Mouse (Mus musculus) stomach, postnatal 0 days (tissue): ENCODE results near the gene Atl3. TPM values are rescaled to one million over a fixed set of nuclear protein-coding genes. Genes with fewer than 3 reads are reported as not detected.

Experiments
- ATAC-seq: fragments of 200-750 bp; cut with Nextera tagmentation; 2 replicates; pipeline ENCODE4 v1.8.0; 2017; ENCODE audit not compliant: low FRiP score, low TSS enrichment
- DNase-seq: peaks from one replicate; pipeline ENCODE4 v3.0.0-alpha.2; 2016; ENCODE audit warnings: low spot score
- H3K27ac ChIP-seq: fragments of 300-500 bp; sonication (generic); replicated peaks from 2 replicates; pipeline ENCODE4 v1.5.1; 2014; ENCODE audit warnings: mild to moderate bottlenecking, control low read depth
- H3K27me3 ChIP-seq: fragments of 300-500 bp; sonication (generic); 2 replicates; pipeline ENCODE4 v1.6.1; 2014; ENCODE audit warnings: low read length; ENCODE audit not compliant: control insufficient read depth, insufficient read depth
- H3K36me3 ChIP-seq: fragments of 300-500 bp; sonication (generic); 2 replicates; pipeline ENCODE4 v1.6.1; 2014; ENCODE audit warnings: low read length, mixed read lengths; ENCODE audit not compliant: control insufficient read depth, insufficient read depth
- H3K4me1 ChIP-seq: fragments of 300-500 bp; sonication (generic); replicated peaks from 2 replicates; pipeline ENCODE4 v1.6.1; 2014; ENCODE audit warnings: antibody characterized with exemption; ENCODE audit not compliant: control insufficient read depth, insufficient read depth
- H3K4me2 ChIP-seq: fragments of 300-500 bp; sonication (generic); replicated peaks from 2 replicates; pipeline ENCODE4 v1.6.1; 2014; ENCODE audit warnings: low read depth, mild to moderate bottlenecking, control low read depth, moderate library complexity
- H3K4me3 ChIP-seq: fragments of 300-500 bp; sonication (generic); 2 replicates; pipeline ENCODE4 v1.5.1; 2014; ENCODE audit warnings: low read depth, low read length, control low read depth
- H3K9ac ChIP-seq: fragments of 300-500 bp; sonication (generic); 2 replicates; pipeline ENCODE4 v1.6.1; 2014; ENCODE audit warnings: mild to moderate bottlenecking, low read length, control low read depth, mixed read lengths
- H3K9me3 ChIP-seq: fragments of 300-500 bp; sonication (generic); 2 replicates; pipeline ENCODE4 v1.6.1; 2016; ENCODE audit warnings: low read length; ENCODE audit not compliant: control insufficient read depth
- CTCF ChIP-seq: IDR thresholded peaks from 2 replicates; pipeline ENCODE4 v1.5.1; 2016; ENCODE audit warnings: antibody characterized with exemption, low read depth, mild to moderate bottlenecking, moderate library complexity
- EP300 ChIP-seq: optimal IDR thresholded peaks from 2 replicates; pipeline ENCODE3; 2016; ENCODE audit warnings: antibody characterized with exemption
- WGBS: fragments of 180-500 bp; shearing (Covaris S2); extraction: QIAGEN DNeasy Blood & Tissue Kit; methylation state at CpG from one replicate; pipeline ENCODE4 v1.1.7; 2014; 5-methylcytosine and 5-hydroxymethylcytosine counted together
- polyA plus RNA-seq: library from polyadenylated mRNA; unstranded; fragments of >200 nt; fragmentation: Nextera tagmentation; extraction: Ambion mirVana; gene quantifications from 2 replicates; pipeline ENCODE4 v1.2.1, GENCODE M21; 2015

The Atl3 gene
- polyA plus RNA-seq: 14.4 and 17.7 TPM in 2 replicates

- Histone ChIP-seq H3K27me3 (no peaks in the 10 kb centered on the region), H3K9me3 (no peaks in the 10 kb centered on the region), H3K4me2 (peak within 1 kb of the TSS; percentile 77), H3K4me3 (peak within 1 kb of the TSS; percentile 78), H3K4me1 (no peaks in the 10 kb centered on the region), H3K9ac (peak within 1 kb of the TSS; percentile 89), H3K27ac (peak within 1 kb of the TSS; percentile 99), H3K36me3 (no peaks in the 10 kb centered on the region)
- ATAC-seq (0 out of 2 replicates have a peak, but pooled peaks have one; percentile 32), DNase-seq (peak; percentile 27)
- TF ChIP-seq EP300: peak; percentile 43
- no peak for TF ChIP-seq CTCF
- 22% methylated on average over 31 of the region's 31 CpGs for WGBS
These were observed at the start of gene Atl3 for GRCm38 (mm10) chr19:7493352-7494186. Gene Atl3, plus strand, starts transcription at chr19:7494040.

GRCm38 (mm10) chr19:7445105-7445504 is 48.7 kb upstream of the Atl3 start:
- Histone ChIP-seq H3K9ac (no peak overlapping the region), H3K4me2 (no peak overlapping the region), H3K9me3 (no peaks in the 10 kb centered on the region), H3K27ac (no peak overlapping the region), H3K4me1 (no peaks in the 10 kb centered on the region), H3K27me3 (no peaks in the 10 kb centered on the region), H3K36me3 (no peaks in the 10 kb centered on the region), H3K4me3 (no peak overlapping the region)
- 79% methylated on average over 2 of the region's 2 CpGs for WGBS
- ATAC-seq (no peak), DNase-seq (no peak)
- no peak for TF ChIP-seq EP300
- TF ChIP-seq CTCF: no peak

GRCm38 (mm10) chr19:7445596-7445995 is 48.2 kb upstream of the Atl3 start:
- no peak overlapping the region for H3K9ac ChIP-seq
- no peaks in the 10 kb centered on the region for H3K4me1 ChIP-seq
- TF ChIP-seq EP300 (no peak), CTCF (no peak)
- no peaks in the 10 kb centered on the region for H3K9me3 ChIP-seq
- DNase-seq (no peak), ATAC-seq (no peak)
- no peak overlapping the region for H3K4me2 ChIP-seq
- no peak overlapping the region for H3K4me3 ChIP-seq
- no peak overlapping the region for H3K27ac ChIP-seq
- 79% methylated on average over 1 of the region's 1 CpGs for WGBS
- no peaks in the 10 kb centered on the region for H3K36me3 ChIP-seq
- H3K27me3 ChIP-seq: no peaks in the 10 kb centered on the region

- TF ChIP-seq EP300 (no peak), CTCF (peak; percentile 56)
- no peaks in the 10 kb centered on the region for H3K9me3 ChIP-seq
- H3K9ac ChIP-seq: no peak overlapping the region
- H3K36me3 ChIP-seq: no peaks in the 10 kb centered on the region
- no peaks in the 10 kb centered on the region for H3K4me1 ChIP-seq
- 0 out of 2 replicates have a peak overlapping the region, but pooled peaks have one; percentile 13 for H3K27ac ChIP-seq
- WGBS: 61% methylated on average over 2 of the region's 2 CpGs
- DNase-seq (no peak), ATAC-seq (no peak)
- no peak overlapping the region for H3K4me3 ChIP-seq
- no peak overlapping the region for H3K4me2 ChIP-seq
- H3K27me3 ChIP-seq: no peaks in the 10 kb centered on the region
These were observed 37.0 kb upstream of the Atl3 start for GRCm38 (mm10) chr19:7456803-7457202.

GRCm38 (mm10) chr19:7458901-7459300 is 34.9 kb upstream of the Atl3 start:
- H3K27me3 ChIP-seq: no peaks in the 10 kb centered on the region
- H3K4me2 ChIP-seq: no peak overlapping the region
- no peak overlapping the region for H3K4me3 ChIP-seq
- no peak overlapping the region for H3K9ac ChIP-seq
- no peak for DNase-seq
- H3K27ac ChIP-seq: no peak overlapping the region
- no peaks in the 10 kb centered on the region for H3K4me1 ChIP-seq
- no peaks in the 10 kb centered on the region for H3K9me3 ChIP-seq
- TF ChIP-seq EP300 (no peak), CTCF (no peak)
- no peaks in the 10 kb centered on the region for H3K36me3 ChIP-seq
- ATAC-seq: no peak

- TF ChIP-seq EP300 (no peak), CTCF (no peak)
- H3K9me3 ChIP-seq: no peaks in the 10 kb centered on the region
- H3K27me3 ChIP-seq: no peaks in the 10 kb centered on the region
- H3K9ac ChIP-seq: no peak overlapping the region
- H3K4me2 ChIP-seq: no peak overlapping the region
- H3K4me3 ChIP-seq: no peak overlapping the region
- ATAC-seq: no peak
- 81% methylated on average over 2 of the region's 2 CpGs for WGBS
- no peaks in the 10 kb centered on the region for H3K4me1 ChIP-seq
- no peak for DNase-seq
- H3K27ac ChIP-seq: no peak overlapping the region
- no peaks in the 10 kb centered on the region for H3K36me3 ChIP-seq
These were observed 34.5 kb upstream of the Atl3 start for GRCm38 (mm10) chr19:7459370-7459769.
